Mouse (Mus musculus) liver, embryonic 15.5 days (tissue): ENCODE data around the gene Pecam1. TPM values are rescaled to one million over a fixed set of nuclear protein-coding genes. Genes with fewer than 3 reads are reported as not detected.

Experiments used
- ATAC-seq: fragments of 200-750 bp; cut with Nextera tagmentation; 2 replicates; pipeline ENCODE4 v1.8.0; 2017; ENCODE audit warnings: moderate number of reproducible peaks, mild to moderate bottlenecking, moderate library complexity; ENCODE audit not compliant: insufficient read depth
- H3K27ac ChIP-seq: fragments of 300-500 bp; sonication (generic); replicated peaks from 2 replicates; pipeline ENCODE4 v1.5.1; 2015; ENCODE audit warnings: mild to moderate bottlenecking, inconsistent platforms
- H3K27me3 ChIP-seq: fragments of 300-500 bp; sonication (generic); 2 replicates; pipeline ENCODE4 v1.6.1; 2015; ENCODE audit warnings: mild to moderate bottlenecking, inconsistent platforms
- H3K36me3 ChIP-seq: fragments of 300-500 bp; sonication (generic); replicated peaks from 2 replicates; pipeline ENCODE4 v1.6.1; 2015; ENCODE audit warnings: moderate library complexity, mild to moderate bottlenecking, inconsistent platforms
- H3K4me1 ChIP-seq: fragments of 300-500 bp; sonication (generic); replicated peaks from 2 replicates; pipeline ENCODE4 v1.6.1; 2015; ENCODE audit warnings: inconsistent platforms
- H3K4me2 ChIP-seq: fragments of 300-500 bp; sonication (generic); 2 replicates; pipeline ENCODE4 v1.6.1; 2015; ENCODE audit warnings: moderate library complexity, mild to moderate bottlenecking, inconsistent platforms
- H3K4me3 ChIP-seq: fragments of 300-500 bp; sonication (generic); replicated peaks from 2 replicates; pipeline ENCODE4 v1.5.1; 2015; ENCODE audit warnings: mild to moderate bottlenecking, inconsistent platforms
- H3K9ac ChIP-seq: fragments of 300-500 bp; sonication (generic); 2 replicates; pipeline ENCODE4 v1.6.1; 2015; ENCODE audit warnings: moderate library complexity, mild to moderate bottlenecking, inconsistent platforms
- H3K9me3 ChIP-seq: fragments of 300-500 bp; sonication (generic); replicated peaks from 2 replicates; pipeline ENCODE4 v1.6.1; 2016; ENCODE audit warnings: inconsistent platforms
- WGBS: fragments of 180-500 bp; shearing (Covaris S2); methylation state at CpG from one replicate; pipeline ENCODE4 v1.1.7; 2015; ENCODE audit warnings: mixed read lengths; ENCODE audit not compliant: insufficient replicate concordance; 5-methylcytosine and 5-hydroxymethylcytosine counted together
- polyA plus RNA-seq: library from polyadenylated mRNA; unstranded; fragments of >200 nt; fragmentation: Nextera tagmentation; extraction: Ambion mirVana; gene quantifications from 2 replicates; pipeline ENCODE4 v1.2.1, GENCODE M21; 2015

Pecam1 gene
- 7.0 and 7.8 TPM in 2 replicates for polyA plus RNA-seq

DNA sequence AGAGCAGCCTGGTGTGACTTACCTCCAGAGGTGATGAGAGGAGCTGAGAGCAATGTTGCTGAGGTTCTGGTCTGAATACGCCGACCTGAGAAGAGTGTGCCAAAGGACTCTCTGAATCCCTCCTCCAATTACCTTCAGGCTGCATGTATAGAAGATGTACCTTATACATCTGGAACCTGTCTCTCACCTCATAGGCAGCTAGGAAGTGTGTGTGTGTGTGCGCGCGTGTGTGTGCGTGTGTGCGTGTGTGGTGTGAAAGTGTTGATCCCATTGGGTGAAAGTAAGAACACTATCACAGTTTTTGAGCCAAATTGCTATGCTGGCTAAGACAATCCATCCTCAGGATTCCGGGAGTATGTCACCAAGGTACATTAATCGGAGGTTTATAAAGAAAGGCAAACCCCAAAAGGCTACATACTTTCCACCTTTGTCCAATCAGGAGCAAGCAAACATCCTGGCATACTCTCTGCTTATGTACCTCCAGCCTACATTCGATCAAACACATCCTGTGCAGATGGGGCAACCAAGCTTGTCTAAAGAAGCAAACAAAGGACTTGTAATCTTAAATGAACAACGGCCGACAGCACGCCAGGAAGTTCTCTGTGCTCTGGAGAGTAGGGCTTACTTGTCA is at the start of gene Pecam1:
TSS of gene Pecam1 (minus strand) at position 508 of the 631 bp plus-strand sequence.
- H3K4me2 ChIP-seq, result 0 out of 2 replicates have a peak within 1 kb of the TSS, but pooled peaks have one; percentile 25
- H3K9me3 ChIP-seq, result no peaks in the 10 kb centered on the region
- H3K9ac ChIP-seq, result no peak within 1 kb of the TSS
- H3K4me1 ChIP-seq, result peaks cover 12% of the 10 kb centered on the region; the same call in 1 of the 2 replicates
- no peak for ATAC-seq
- 46% methylated on average over 13 of the region's 13 CpGs for WGBS
- H3K27me3 ChIP-seq, result peaks cover 11% of the 10 kb centered on the region
- H3K36me3 ChIP-seq, result no peaks in the 10 kb centered on the region
- no peak within 1 kb of the TSS; the same call in 1 of the 2 replicates for H3K27ac ChIP-seq
- peak within 1 kb of the TSS; percentile 24 for H3K4me3 ChIP-seq

DNA sequence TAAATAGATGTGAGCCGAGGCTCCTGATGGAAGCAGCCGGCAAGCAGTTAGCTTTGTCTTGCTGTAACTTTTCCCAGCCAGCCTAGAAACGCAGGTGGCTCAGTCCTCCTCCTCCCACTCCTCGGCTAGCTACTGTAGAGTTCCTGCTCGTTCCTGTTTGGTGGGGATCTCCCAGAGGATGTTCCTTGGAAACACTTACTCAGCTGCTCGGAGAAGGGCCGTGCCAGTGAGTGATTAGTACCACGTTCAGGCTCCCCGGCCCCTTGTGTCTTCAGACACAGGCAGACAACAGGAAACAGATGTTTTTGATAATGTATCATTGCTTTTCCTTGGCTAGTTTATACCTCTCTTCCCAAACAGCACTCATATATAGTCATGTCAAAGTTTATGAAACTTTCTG is 45.3 kb upstream of the Pecam1 start:
- Histone ChIP-seq H3K4me1 (peaks cover 3% of the 10 kb centered on the region; the same call in 1 of the 2 replicates), H3K4me3 (no peak overlapping the region), H3K9me3 (no peaks in the 10 kb centered on the region), H3K4me2 (no peak overlapping the region), H3K27ac (no peak overlapping the region), H3K36me3 (peaks cover 88% of the 10 kb centered on the region), H3K9ac (no peak overlapping the region), H3K27me3 (no peaks in the 10 kb centered on the region)
- no peak for ATAC-seq
- 39% methylated on average over 9 of the region's 9 CpGs for WGBS

DNA sequence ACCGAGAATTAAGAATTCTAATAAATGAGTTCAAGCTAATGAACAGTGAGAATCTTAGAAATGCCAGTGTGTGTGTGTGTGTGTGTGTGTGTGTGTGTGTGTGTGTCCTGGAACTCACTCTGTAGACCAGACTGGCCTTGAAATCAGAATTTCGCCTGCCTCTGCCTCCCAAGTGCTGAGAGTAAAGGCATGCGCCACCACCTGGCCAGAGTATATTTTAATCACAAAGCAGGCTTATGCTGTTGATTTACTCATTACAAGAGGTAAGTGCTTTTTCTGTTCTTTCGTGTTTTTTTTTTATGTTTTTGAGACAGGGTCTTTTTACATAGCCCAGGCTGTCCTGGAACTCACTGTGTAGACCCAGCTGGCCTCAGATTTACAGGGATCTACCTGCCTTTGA is 43.4 kb upstream of the Pecam1 start:
- H3K36me3 ChIP-seq, result peaks cover 70% of the 10 kb centered on the region
- no peak for ATAC-seq
- 65% methylated on average over 4 of the region's 4 CpGs for whole genome bisulfite sequencing
- H3K4me3 ChIP-seq, result no peak overlapping the region
- H3K27me3 ChIP-seq, result no peaks in the 10 kb centered on the region
- no peaks in the 10 kb centered on the region for H3K9me3 ChIP-seq
- no peak overlapping the region for H3K9ac ChIP-seq
- H3K27ac ChIP-seq, result no peak overlapping the region
- H3K4me2 ChIP-seq, result no peak overlapping the region
- peaks cover 8% of the 10 kb centered on the region for H3K4me1 ChIP-seq

DNA sequence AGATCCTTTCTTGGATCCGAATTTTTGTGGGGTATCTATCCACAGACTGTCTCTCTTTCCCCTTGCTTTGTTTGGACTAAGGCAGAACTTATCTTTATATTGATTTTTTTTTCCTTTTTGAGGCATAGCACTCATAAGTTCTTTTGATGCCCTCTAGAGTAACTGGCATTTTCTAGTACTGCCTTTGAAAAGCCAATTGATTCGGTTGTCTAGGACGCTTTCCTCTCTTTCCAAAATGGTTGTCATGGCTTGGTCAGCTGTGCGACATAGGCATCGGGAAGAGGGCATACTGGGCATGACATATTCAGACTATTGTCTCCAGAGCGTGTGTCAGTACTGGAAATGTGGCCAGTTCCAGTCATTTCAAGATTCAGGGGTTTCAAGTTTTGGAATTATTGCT is 39.2 kb upstream of the Pecam1 start:
- WGBS, result under 1% methylated on average over 6 of the region's 6 CpGs
- Histone ChIP-seq H3K4me3 (peak overlapping the region; percentile 96), H3K9ac (peak overlapping the region; percentile 99), H3K4me2 (peak overlapping the region; percentile 68), H3K36me3 (peaks cover 57% of the 10 kb centered on the region), H3K4me1 (peaks cover 21% of the 10 kb centered on the region), H3K27ac (peak overlapping the region; percentile 99), H3K27me3 (no peaks in the 10 kb centered on the region), H3K9me3 (no peaks in the 10 kb centered on the region)
- no peak for ATAC-seq

DNA sequence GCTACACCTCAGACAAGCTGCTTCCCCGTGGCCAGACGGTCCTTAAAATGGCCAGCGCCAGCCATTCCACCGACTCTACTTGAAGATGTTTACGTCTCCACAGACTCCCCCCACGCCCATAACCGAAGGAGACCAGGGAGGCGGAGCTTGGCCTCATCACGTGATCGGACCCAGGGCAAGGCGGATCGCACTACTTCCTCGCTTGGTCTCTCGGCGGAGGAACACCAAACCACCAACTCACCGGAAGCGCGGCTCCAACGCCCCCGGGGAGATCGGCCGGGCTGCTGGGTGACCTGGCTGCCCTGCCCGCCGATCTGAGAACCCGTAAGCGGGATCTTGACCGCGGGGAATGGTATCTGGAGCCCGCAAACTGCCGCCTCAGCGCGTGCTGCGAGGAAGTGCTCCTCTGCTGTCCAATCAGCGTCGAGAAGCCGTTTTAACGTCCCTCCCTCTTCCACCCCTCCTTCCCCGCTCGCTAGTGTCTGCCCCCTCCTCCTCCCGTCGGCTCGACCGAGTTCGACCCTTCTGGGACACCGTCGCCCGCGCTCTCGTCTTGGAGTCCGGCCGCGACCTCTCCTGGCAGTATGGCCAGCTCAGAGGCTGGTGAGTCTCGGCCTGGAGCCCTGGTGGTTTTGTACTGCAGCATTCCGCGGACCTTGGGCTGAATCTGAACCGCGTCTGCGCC is 38.5 kb upstream of the Pecam1 start, which contains the start of the genes Ddx5 and Cep95:
TSS of gene Ddx5 (minus strand) at position 411 of the 685 bp plus-strand sequence.
TSS of gene Cep95 (plus strand) at position 478 of the 685 bp plus-strand sequence.
- ATAC-seq, result peak; percentile 86
- Histone ChIP-seq H3K36me3 (peaks cover 57% of the 10 kb centered on the region), H3K27ac (peak within 1 kb of the TSS; percentile 99), H3K4me3 (peak within 1 kb of the TSS; percentile 96), H3K4me2 (peak within 1 kb of the TSS; percentile 68), H3K9me3 (no peaks in the 10 kb centered on the region), H3K9ac (peak within 1 kb of the TSS; percentile 99), H3K4me1 (peaks cover 21% of the 10 kb centered on the region), H3K27me3 (no peaks in the 10 kb centered on the region)
- WGBS, result under 1% methylated on average over 58 of the region's 58 CpGs

DNA sequence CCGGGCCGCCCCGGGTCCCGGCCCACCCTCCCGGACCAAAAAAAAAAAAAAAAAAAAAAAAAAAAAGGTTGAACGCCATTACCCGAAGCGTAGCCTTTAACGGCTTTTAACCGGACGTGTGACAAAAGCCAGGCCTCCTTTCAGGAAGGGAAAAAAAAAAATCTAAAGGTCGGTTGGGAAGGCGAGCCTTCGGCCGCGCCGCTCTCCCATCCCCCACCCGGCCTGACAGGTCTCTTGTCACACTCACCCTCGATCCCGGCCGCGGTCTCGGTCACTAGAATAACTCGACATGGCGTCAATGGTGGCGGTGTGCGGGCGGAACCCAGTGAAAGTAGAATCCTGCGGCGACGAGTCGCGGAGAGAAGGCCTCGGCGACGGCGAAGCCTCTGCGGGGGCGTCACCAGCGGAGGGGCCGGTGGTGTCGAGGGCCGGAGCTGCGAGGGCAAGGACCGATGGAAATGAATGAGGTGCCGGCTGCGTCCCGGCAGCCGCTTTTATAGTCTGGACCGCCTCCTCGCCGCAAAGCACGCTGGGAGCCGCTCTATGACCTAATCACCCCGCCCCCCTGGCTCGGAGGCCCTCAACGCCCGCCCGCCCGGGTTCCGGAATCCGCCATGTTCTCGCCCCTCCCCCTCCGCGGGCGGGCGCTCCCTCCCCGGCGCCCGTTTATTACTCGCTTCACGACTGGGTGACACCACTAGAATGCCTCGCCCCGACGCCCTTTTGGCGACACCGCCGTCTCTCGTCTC is 37.8 kb upstream of the Pecam1 start:
- H3K9ac ChIP-seq, result peak overlapping the region; percentile 99
- H3K4me3 ChIP-seq, result peak overlapping the region; percentile 96
- ATAC-seq, result peak; percentile 79
- H3K4me2 ChIP-seq, result peak overlapping the region; percentile 68
- H3K27me3 ChIP-seq, result no peaks in the 10 kb centered on the region
- H3K27ac ChIP-seq, result peak overlapping the region; percentile 99
- H3K4me1 ChIP-seq, result peaks cover 22% of the 10 kb centered on the region
- no peaks in the 10 kb centered on the region for H3K9me3 ChIP-seq
- under 1% methylated on average over 79 of the region's 79 CpGs for WGBS
- H3K36me3 ChIP-seq, result peaks cover 57% of the 10 kb centered on the region

DNA sequence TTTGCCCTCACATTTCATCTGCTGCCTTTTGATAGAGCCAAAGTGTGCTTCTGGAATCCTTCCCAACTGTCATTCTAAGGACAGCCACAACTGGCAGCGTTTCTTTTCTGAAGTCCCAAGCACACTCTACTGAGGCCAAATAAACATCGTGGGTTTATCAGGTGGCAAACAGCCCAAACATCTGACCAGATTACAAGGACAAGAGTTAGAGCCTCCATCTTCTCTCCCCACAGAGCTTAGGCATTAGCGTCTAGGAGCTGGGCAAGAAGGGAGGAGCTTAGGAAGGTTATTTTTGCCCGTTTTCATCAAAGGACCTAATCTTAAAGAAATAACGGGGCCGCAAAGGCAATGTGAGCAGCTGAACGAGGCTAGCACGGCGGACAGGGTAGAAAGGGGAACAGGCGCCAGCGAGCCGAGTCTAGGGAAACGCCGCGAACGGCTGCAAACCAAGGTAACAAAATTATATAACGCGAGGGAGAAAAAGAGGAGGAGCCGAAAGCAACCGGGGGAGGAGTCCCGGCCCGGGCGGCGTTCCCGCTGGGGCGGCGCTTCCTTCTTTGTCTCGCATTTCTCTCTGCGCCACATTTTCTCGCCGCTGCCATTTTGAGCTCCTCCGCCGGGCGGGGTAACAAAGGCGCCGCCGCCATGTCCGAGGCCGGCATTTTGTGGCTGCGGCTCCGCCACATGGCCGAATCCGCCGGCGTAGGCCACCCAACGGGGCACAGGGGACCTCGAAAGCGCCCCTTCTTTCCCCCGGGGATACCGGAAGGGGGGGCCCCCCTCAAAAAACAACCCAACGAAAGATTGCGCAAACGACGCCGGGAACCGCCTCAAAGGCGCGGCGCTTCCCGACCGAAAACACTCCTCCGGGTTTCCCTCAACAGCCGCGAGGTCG is 37.0 kb upstream of the Pecam1 start:
- H3K4me3 ChIP-seq, result peak overlapping the region; percentile 96
- under 1% methylated on average over 64 of the region's 65 CpGs for WGBS
- H3K36me3 ChIP-seq, result peaks cover 57% of the 10 kb centered on the region
- peak overlapping the region; percentile 68 for H3K4me2 ChIP-seq
- no peaks in the 10 kb centered on the region for H3K27me3 ChIP-seq
- peak; percentile 19 for ATAC-seq
- H3K9me3 ChIP-seq, result no peaks in the 10 kb centered on the region
- H3K4me1 ChIP-seq, result peaks cover 31% of the 10 kb centered on the region
- peak overlapping the region; percentile 99 for H3K27ac ChIP-seq
- H3K9ac ChIP-seq, result peak overlapping the region; percentile 99

DNA sequence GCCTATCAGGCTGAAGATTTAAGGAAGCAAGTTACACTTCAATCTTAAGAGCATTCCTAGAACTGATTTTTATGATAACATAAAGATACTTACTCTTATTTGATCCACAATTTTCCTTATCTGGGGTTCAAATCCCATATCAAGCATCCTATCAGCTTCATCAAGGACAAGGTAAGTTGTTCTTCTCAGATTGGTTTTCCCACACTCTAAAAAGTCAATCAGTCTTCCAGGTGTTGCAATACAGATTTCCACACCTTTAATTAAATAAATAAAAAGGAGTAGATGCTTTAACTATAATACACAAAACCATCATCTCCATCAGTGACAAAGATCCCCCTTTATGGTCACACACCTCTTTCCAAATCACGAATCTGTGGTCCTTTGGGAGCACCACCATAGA is 34.6 kb upstream of the Pecam1 start:
- 0 out of 2 replicates have a peak overlapping the region, but pooled peaks have one; percentile 68 for H3K4me2 ChIP-seq
- ATAC-seq, result no peak
- peaks cover 36% of the 10 kb centered on the region for H3K4me1 ChIP-seq
- no peaks in the 10 kb centered on the region for H3K27me3 ChIP-seq
- H3K9me3 ChIP-seq, result no peaks in the 10 kb centered on the region
- 71% methylated on average over 1 of the region's 1 CpGs for WGBS
- H3K27ac ChIP-seq, result no peak overlapping the region
- H3K4me3 ChIP-seq, result no peak overlapping the region
- H3K36me3 ChIP-seq, result peaks cover 70% of the 10 kb centered on the region
- no peak overlapping the region for H3K9ac ChIP-seq

DNA sequence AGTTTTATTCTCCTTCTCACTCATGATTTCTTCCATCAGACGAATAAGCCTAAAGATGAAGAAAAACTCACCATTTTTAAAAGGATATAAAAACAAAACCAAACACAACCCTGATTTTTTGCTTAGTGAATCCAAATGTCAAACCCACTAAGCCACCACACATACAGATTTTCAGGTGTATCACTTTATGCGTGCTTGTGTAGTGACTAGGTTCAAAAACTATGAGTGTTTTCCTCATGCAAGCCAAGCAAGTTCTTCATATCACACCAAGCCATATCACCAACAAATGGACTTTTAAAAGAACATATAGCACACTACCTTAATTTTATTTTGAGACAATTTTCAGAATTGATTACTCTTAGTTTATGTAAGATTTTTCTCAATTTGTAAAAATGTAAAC is 34.0 kb upstream of the Pecam1 start:
- WGBS, result 83% methylated on average over 2 of the region's 2 CpGs
- Histone ChIP-seq H3K4me3 (no peak overlapping the region), H3K36me3 (peaks cover 72% of the 10 kb centered on the region), H3K9me3 (no peaks in the 10 kb centered on the region), H3K4me1 (peaks cover 39% of the 10 kb centered on the region), H3K9ac (no peak overlapping the region), H3K4me2 (no peak overlapping the region), H3K27me3 (no peaks in the 10 kb centered on the region), H3K27ac (no peak overlapping the region)
- ATAC-seq, result no peak
